Mouse (Mus musculus): Measurements from ENCODE around the gene Med24.

DNA sequence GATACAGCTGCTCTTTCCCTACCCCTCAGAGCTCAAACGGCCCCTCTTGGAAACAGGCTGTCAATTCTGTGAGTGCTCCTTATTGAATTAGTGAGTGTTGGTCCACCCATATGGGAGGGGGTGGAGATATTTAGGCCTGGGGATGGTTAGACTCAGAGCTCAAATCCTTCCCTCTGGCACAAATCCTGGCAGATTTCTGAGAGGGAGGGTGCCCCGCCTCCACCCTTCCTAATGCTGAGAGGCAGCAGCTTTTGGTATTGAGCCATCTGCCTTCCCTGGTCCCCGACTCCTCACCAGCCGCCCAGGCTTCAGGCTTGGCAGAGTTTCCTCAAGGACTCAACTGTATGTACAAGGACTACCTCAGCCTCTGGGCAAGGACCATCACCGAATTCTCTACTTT is 1.9 kb upstream of the Med24 start:
- TF ChIP-seq TAL1 (IDR thresholded peaks at IDR 0.05; ENCODE audit: low read length) = no peak
- no peak for TF ChIP-seq GATA1 (IDR thresholded peaks at IDR 0.05; ENCODE audit: low read length)

Measured in erythroblast, embryonic 14.5 days (primary cell).